Mouse (Mus musculus): Measurements from ENCODE around the gene Npl. TPM values are rescaled to one million over a fixed set of nuclear protein-coding genes. Genes with fewer than 3 reads are reported as not detected.
"Not testable (repeated sequence)": the region's sequence is repeated elsewhere in the genome, so short reads cannot be mapped to it uniquely, and the experiment has no call there.

Gene Npl
- polyA plus RNA-seq, 1 experiment, result 4.6 TPM

DNA sequence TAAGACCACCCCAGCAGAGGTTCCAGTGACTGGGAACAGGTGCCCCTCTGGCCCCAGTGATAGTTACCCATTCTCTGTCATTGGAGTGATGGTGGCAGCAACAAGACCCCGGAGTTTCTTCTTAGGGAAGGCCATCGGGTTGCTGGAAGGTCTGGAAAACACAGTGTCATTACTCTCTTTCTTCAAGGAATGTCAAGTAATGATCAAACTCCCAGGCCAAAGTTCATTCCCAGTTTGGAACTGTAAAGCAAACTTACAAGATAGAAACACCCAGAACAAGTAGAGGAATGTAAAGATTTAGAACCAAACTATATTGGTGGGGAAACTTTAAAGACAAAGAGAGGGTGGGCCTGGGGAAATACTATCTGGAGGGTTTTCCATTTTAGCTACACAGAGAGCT is 4.6 kb downstream of the Npl start:
- no peak for DNase-seq (ENCODE audit: extremely low spot score in 1 of 2, low spot score in 1 of 2)

DNA sequence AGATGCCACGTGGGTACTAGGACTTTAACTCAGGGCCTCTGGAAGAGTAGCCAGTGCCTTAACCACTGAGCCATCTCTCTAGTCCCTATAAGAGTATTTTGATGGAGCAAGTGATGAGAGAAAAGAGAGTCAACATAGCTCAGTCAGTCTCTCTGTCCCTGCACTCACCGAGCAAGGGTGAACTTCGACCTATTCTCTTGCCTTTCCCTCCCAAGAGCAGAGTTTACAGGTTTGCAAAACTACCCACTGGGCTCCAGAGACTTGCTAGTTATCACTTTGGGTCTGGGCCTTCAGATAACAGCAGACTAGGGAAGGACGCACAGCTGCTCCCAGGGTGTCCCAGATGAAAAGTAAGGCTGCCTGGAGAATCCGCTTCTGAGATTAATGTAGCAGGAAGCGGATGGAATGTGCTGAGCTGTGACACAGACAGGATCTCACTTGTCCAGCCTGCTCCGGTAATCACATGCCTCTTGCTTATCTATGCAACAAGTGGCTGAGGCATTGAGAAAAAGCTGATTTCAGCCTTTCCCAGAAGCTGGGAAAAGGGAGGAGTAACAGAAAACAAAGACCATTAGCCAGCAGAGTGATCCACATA is 7.0 kb downstream of the Npl start:
- no peak for DNase-seq (ENCODE audit: extremely low spot score in 1 of 2, low spot score in 1 of 2)

DNA sequence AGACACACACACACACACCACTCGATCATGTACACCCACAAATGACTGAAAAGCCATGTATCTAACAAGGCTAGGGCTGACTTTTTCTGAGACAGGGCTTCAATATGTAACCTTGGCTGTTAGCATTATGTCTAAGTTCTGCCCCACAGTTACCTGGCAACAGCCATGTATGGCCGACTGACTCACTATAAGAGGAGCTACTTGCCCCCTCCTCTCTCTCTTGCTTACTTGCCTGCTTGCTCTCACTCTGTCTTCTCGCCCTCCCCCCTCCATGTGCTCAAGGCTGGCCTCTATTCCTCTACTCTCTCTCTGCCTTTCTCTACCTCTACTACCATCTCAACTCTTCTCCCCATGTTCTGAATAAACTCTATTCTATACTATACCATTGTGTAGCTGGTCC is 9.1 kb downstream of the Npl start:
- DNase-seq (ENCODE audit: extremely low spot score in 1 of 2, low spot score in 1 of 2), result no peak

DNA sequence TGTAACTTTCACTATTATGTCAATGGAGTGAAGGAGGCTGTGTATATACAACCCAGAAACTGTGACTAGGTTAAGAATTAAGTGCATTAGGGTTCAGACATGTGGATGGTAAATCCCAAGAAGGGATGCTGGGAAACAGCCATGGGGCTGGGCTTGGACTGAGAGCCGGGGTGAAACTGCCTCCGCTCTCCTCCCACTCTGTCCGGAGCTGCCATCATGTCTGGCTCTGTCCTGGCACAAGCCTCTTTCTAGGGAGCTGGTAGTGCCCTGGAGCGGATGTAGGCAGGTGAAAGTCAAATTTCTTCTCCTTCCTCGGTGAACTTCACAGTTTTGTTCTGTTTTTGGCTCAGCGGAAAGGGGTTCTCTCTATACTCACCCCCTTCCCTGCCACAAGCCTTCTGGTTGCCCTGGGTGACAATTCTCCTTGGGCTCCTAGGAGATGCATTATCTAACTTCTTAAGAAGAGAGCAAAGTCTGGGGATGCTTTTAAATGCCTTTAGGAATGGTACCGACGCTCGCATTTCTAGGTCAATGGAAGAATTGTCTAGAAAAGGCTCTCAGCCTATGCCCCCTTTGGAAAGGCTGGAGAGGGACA is 10.0 kb downstream of the Npl start:
- DNase-seq (ENCODE audit: extremely low spot score in 1 of 2, low spot score in 1 of 2), result no peak

DNA sequence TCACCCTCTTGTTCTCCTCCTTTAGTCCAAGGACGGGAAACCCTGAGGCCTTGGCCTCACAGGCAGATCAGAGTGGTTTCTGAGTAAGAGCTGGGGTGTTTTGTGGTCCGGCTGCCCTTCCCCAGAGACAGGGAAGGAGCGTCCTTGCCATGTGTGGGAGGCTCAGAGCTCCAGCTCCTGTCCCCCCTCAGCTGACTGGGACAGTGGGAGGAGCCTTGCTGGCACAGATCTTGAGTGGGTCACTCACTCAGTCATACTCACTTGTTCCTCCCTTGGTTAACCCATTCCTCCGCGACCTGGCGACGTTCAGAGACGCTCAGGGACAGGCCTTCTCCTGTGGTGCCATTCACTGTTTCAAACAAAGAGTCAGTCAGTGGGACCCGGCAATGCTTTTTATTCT is 14.2 kb downstream of the Npl start:
- DNase-seq (ENCODE audit: extremely low spot score in 1 of 2, low spot score in 1 of 2), result no peak

DNA sequence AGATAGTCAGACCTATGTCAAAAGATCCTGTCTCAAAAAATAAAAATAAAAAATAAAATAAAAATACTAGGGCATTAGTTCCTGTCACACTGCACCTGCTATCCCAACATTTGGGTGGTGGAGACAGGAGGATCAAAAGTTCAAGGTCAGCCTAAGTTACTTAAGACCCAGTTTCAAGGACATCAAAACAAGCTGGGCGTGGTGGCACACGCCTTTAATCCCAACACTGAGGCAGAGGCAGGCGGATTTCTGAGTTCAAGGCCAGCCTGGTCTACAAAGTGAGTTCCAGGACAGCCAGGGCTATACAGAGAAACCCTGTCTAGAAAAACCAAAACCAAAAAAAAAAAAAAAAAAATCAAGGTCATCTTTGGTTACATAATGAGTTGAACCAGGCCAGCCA is 16.9 kb downstream of the Npl start:
- DNase-seq (ENCODE audit: extremely low spot score in 1 of 2, low spot score in 1 of 2), result not testable (repeated sequence)

DNA sequence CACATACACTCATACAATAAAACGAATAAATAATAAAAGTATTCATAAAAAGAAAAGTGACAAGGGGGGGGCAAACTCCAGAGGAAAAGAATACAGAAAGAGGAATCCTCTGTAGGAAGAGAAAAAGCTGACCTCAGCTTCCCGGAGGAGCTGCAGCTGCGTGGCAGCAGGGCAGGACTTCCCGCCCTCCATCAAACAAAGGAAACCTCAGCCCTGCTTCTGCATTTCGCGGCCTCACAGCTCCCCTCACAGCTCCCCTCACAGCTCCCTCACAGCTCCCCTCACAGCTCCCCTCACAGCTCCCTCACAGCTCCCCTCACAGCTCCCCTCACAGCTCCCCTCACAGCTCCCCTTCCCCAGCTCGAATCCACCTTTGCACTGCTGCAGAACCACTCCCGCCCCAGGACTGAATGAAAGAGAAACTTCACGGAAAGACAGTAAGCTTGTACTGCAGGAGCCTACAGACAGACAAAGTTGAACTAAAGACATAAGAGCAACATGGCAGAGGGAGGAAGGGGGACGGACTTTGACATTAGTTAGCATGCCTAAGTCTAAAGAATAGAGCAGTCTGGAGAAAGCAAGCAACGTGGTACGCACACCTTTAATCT is 17.5 kb downstream of the Npl start:
- DNase-seq (ENCODE audit: extremely low spot score in 1 of 2, low spot score in 1 of 2), result no peak

DNA sequence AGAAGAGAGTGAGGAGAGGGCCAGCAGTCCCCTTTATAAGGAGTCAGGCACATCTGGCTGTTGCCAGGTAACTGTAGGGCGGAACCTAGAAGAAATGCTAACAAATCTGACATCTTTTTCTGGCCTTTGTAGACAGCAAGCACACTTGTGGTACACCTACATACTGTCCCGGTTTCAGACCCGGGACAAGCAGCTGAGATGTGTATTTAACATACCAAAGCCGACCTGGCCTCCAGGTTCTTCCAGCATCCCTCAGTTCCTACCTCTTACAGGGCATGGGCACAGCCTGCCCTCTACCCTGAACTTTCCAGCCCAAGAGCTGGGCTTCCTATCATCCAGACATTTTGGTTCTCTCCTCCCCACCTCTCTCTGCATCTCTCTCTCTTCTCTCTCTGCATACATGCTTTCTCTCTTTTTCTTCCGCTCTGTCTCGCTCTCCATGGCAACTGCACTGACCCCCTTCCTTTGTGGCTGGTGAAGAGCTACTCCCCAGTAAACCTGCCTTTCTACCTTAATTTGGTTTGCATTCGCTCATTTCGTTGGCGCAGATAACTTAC is 18.1 kb downstream of the Npl start:
- DNase-seq (ENCODE audit: extremely low spot score in 1 of 2, low spot score in 1 of 2), result no peak

DNA sequence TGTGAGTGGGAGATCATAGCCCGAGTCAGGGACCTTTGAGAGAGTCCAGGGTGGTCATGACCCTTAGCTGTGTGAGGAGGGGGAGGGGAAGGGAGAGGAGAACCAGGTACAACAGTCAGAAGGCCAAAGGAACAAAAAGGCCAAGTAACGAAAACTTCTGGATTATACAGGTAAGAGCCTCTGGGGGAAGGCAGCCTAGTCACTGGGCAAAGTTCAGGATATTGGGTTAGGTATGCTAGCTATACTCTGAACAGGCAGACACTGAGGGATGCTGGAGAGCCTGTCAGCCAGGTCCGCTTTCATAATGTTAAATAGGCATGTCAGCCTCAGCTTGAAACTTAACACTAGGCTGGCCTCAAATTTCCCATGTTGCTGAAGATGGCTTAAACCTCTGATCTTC is 27.7 kb downstream of the Npl start:
- DNase-seq (ENCODE audit: extremely low spot score in 1 of 2, low spot score in 1 of 2), result no peak

DNA sequence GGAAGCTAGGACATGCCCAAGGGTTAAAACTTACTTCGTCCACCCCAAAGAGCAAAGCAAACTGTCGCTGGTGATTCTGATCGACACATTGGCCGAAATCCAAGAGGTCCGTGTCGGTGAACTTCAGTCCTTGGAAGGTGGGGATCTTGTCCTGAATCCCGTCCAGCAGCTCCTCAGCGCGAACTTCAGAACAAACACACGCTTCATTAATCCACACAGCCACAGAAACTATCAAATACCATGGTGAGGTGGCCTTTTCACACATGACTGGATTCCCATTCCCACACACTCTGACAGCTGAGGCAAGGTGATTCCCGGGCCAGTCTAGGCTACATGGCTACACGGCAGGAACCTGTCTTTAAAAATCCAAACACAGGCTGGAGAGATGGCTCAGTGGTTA is 34.5 kb downstream of the Npl start:
- no peak for DNase-seq (ENCODE audit: extremely low spot score in 1 of 2, low spot score in 1 of 2)

DNA sequence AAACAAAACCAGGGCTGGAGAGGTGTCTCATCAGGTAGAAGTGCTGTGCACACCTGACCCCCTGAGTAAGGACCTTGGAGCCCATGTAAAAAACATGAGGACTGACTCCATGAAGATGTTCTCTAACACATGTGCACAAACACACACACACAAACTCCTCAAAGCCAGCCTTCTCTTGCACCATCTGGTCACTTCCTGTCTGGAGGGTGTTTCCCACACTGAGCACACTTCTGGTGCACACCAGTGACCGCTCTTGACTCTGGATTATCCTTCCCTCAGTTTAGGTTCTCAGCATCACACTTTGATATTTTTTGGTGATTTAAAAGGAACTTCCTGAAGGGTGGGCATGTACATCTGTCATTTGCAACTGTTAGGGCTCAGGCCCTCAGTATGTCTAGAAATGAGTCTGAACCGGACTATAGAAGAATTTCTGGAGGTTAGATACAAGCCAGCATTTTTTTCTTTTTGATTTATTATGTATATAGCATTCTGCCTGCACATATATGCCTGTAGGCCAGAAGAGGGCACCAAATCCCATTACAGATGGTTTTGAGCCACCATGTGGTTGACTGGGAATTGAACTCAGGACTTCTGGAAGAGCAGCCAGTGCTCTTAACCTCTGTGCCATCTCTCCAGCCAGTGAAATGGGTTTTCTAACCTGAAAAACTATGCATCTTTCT is 39.4 kb downstream of the Npl start:
- DNase-seq (ENCODE audit: extremely low spot score in 1 of 2, low spot score in 1 of 2), result no peak

DNA sequence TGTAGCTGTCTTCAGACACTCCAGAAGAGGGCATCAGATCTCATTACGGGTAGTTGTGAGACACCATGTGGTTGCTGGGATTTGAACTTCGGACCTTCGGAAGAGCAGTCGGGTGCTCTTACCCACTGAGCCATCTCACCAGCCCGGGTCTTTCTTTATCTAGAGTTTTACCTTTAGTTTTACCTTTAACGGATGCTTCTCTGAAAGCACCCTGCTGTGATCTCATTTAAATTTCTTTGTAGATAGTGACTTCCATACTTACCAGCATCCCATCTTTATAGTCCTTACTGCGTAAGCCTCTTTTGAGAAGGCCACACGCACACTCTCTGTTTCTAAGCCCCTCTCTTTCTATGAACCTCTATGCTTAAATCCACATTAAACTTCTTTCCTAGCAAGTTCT is 40.3 kb downstream of the Npl start:
- not testable (repeated sequence) for DNase-seq (ENCODE audit: extremely low spot score in 1 of 2, low spot score in 1 of 2)

DNA sequence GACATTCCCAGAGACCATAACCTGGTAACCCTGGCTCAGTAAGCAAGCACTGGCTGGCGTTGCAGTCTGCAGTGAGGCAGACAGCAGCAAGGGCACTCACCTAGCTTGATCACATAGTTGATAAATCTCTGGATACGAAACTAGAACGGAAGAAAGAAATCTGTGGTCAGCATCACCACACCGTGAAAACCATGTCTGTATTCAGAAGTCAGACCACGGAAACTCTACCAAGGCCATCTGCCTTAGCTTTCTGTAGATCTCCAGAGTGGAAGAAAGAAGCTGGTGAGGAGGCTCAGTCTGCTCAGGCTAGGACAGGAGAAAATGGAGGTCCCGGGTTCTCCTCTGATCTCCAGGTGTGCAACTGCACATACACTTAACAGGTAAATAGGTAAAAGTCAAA is 40.8 kb downstream of the Npl start:
- no peak for DNase-seq (ENCODE audit: extremely low spot score in 1 of 2, low spot score in 1 of 2)

DNA sequence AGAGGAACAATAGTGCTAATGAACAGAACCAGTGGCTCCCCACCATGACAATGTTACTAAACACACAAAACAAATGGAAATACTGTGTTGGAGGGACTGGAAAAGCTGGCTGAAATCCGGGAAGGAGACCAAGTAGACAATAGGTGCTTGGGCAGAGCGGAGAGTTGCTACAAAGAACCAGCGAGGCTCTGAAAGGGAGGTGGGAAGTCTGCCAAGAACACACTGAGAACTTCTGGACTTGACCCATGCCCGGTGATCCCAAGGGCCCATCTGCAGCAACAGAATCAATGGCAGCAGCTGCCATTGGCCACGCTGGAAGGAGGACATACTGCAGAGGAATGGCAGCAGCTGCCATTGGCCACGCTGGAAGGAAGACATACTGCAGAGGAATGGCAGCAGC is 43.6 kb downstream of the Npl start:
- DNase-seq (ENCODE audit: extremely low spot score in 1 of 2, low spot score in 1 of 2), result peak; percentile 17 to 46

DNA sequence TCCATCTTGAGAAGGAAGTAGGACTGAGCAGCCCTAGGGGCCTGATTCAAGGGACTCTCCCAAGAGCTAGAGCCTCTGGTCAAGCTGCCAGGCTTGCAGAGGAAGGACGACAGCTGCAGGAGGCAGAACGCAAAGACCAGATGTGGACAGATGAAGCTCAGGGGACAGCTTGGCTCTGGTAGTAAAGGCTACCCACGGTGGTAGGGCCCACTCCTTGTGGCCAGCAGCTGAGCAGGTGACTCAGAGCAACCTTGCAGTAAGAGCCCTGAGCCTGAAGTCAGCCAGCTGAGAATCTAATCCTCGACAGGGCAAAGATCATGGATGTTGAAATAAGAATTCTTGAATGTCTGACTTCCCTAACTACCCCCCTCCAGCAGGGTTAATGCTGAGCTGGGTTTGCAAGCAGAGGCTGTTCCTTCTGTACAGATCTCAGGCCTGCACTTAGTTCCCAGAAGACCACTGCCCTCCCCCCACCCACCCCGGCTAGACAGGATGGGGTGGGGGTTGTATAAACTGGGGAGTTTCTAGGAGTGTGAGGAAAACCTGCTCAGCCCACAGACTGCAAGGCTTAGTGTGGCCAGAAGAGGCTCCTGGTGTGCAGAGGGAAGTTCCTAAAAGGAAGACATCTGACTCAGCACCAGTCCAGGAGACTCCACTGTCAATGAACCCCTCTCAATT is 48.1 kb downstream of the Npl start:
- DNase-seq (ENCODE audit: extremely low spot score in 1 of 2, low spot score in 1 of 2), result no peak

DNA sequence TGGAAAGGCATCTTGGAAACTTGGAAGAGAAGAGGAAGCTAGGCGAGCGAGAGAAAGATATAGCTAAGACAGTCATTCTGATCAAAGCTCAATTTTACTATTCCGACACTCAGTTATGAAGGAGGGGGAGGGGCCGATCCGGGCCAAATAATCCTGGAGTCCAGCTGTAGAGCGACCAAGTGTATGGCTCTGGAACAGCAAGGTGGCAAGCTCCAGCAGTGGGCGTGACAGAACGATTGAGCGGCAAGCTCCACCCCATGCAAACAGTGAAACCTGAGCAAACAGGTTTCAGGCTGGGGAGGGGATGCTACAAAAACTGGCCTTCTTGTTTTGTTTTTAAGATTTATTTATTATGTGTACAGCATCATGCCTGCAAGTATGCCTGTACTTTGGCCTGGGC is 49.8 kb downstream of the Npl start:
- no peak for DNase-seq (ENCODE audit: extremely low spot score in 1 of 2, low spot score in 1 of 2)

DNA sequence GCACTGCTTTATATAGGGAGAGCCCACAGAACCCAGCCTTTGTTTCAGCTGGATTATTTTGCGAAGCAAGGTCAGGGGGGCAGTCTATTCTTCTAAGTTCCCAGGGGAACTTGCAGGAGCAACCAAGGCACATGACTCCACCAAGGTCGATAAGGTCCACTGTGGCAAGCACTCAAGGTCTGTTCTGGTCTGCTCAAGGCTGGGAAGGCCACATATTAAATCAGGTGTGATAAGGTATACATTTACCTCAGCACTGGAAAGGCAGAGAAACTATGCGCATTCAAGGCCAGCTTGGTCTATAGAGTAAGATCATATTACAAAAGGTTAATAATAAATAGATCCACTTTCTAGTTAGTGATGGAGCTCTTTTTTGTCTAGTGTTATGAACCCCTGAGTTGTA is 53.8 kb downstream of the Npl start:
- DNase-seq (ENCODE audit: extremely low spot score in 1 of 2, low spot score in 1 of 2), result no peak

DNA sequence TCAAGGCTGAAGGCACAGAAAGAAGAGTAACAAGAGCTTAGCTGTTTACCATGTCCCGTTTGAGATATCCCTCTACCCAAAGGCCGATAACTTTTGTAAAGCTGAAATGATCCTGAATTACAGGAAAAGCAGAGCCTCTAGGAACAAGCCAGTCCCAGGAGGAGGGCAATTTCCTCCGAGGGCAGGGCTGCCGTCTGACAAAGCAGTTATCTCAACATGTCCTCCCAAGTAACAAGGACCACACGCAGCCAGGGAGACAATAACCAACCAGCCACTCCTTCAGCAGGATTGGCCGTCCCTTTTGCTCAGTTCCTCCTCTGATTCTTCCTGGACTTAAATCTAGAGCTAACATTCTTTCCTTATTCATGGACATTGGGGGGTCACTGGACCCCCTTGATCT is 55.9 kb downstream of the Npl start:
- DNase-seq (ENCODE audit: extremely low spot score in 1 of 2, low spot score in 1 of 2), result no peak

DNA sequence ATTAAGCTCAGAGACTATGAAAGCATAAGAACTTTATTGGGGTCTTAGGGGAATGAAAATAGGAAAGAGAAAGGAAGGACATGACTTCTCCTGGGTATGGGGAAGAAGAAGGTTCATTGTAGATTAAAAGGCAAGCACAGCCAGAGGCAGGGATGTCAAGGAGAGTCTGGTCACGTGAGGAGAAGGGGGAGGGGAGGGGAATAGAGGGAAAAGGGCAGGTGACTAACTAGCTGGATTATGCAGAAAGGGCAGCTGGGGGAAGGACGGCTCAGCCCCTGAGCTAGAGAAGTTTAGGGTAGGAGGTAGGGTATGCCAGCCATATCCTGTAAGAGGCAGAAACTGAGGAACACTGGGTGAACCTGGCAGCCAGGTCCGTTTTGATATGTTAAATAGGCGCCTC is 56.5 kb downstream of the Npl start:
- DNase-seq (ENCODE audit: extremely low spot score in 1 of 2, low spot score in 1 of 2), result no peak

DNA sequence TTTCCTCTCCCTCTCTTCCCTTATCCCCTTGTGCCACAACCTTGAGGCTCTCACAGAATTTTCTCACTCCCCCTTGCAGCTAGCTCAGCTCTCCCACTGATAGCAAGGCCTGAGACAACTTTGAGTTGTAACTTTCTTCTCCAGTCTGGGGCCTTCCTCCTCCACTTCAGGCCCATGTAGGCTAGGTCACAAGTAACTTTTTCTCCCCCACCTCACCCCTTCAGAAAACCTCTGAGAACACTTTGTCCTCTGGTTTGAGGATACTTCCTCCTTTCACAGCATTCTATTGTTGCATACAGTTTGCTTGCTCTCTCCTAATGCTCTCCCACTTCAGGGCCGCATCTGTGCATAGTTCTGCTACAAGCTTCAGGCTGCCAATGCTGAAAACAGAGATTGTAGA is 58.0 kb downstream of the Npl start:
- no peak for DNase-seq (ENCODE audit: extremely low spot score in 1 of 2, low spot score in 1 of 2)

DNA sequence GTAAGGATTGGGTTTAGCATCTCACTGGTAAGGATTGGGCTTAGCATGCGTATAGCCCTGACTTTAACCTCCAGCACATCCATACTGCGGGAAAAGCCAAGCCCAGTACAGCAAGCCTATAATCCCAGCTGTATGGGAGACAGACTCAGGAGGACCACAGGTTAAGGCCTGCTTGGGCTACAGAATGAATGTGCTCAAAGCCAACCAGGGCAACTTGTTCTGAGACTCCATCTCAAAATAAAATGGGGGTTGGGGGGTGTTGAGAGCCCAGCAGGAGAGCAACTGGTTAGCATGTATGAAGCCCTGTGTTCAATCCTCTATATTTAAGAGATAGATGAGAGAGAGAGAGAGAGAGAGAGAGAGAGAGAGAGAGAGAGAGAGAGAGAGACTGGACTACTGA is 58.5 kb downstream of the Npl start:
- DNase-seq (ENCODE audit: extremely low spot score in 1 of 2, low spot score in 1 of 2), result no peak

Data from frontal cortex, adult 2 months (tissue).